Mouse (Mus musculus): ENCODE data around the gene Mettl25. TPM values are rescaled to one million over a fixed set of nuclear protein-coding genes. Genes with fewer than 3 reads are reported as not detected.
A peak's percentile ranks its signal among the peaks of the same experiment; 100 is the strongest.

Mettl25 gene
- polyA plus RNA-seq, 1 experiment from 2014 or later = 11.3 TPM

DNA sequence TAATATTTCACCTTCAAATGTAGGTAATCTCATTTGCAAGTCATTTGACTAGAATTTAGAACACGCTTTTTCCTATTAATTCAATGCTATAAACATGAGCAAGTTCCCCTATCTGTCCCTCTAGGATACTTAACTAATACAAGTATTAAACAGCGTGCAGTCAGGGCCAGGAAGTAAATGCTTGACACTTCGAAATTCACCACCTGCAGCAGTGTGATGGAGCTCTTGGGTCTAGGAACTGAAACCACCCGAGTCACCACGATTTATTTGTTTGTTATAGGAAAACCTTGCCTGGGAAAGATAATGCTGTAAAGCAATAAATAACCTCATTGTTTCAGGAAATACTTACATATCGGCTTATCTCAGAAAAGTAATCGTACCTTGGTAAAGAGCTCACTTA lies 81.1 kb downstream of the Mettl25 start:
- Histone ChIP-seq H3K27me3 (replicated peaks; ENCODE audit: control insufficient read depth, insufficient read depth, low read length) (no peaks in the 10 kb centered on the region), H3K9ac (ENCODE audit: low read depth, low read length) (no peak overlapping the region), H3K4me3 (ENCODE audit: low read length) (no peak overlapping the region), H3K4me1 (ENCODE audit: control insufficient read depth, insufficient read depth, low read length) (no peaks in the 10 kb centered on the region), H3K4me2 (ENCODE audit: low read depth, low read length) (no peak overlapping the region), H3K36me3 (ENCODE audit: control insufficient read depth, insufficient read depth, low read length) (no peaks in the 10 kb centered on the region), H3K27ac (ENCODE audit: low read length) (no peak overlapping the region), H3K9me3 (ENCODE audit: control insufficient read depth, low read length) (no peaks in the 10 kb centered on the region)
- no peak for ATAC-seq
- WGBS = 45% methylated on average over 7 of the region's 7 CpGs

DNA sequence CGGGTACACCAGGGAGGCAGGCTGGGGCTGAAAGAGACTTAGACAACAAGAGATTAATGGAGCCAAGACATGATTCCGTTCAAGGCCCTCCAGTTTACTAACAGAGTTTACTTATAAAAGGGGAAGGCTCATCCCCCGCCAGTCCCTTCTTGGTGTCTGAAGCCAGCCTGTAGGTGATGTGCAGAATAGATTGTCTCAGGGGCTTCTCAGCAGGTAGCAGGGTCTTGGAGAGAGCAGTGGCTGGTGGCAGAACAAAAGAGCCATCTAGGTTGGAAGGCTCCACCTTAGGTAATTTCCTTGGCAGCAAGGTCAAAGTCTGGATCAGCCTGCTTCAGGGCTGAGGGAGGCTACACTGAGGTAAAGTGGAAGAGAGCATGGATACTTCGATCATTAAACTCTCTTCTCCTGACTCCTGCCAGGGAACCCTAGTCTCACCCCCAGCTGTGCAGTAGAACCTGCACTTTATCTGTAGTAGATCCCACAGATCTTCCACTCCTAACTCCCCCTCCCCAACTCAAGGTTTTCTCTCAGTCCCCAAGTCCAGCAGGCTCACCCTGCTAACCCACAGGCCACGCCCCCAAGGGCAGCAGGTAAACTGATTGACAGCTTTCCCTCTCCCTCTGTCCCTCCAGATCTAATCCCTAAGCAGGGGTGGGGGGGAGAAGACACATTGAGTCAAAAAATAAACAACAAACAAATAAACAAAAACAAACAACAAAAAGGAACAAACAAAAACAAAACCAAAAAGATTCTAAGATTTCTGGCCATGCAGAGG lies 87.2 kb downstream of the Mettl25 start:
- Histone ChIP-seq H3K4me3 (ENCODE audit: low read length) (no peak overlapping the region), H3K9me3 (ENCODE audit: control insufficient read depth, low read length) (no peaks in the 10 kb centered on the region), H3K4me2 (ENCODE audit: low read depth, low read length) (no peak overlapping the region), H3K36me3 (ENCODE audit: control insufficient read depth, insufficient read depth, low read length) (no peaks in the 10 kb centered on the region), H3K27me3 (replicated peaks; ENCODE audit: control insufficient read depth, insufficient read depth, low read length) (no peaks in the 10 kb centered on the region), H3K9ac (ENCODE audit: low read depth, low read length) (no peak overlapping the region), H3K27ac (ENCODE audit: low read length) (no peak overlapping the region), H3K4me1 (ENCODE audit: control insufficient read depth, insufficient read depth, low read length) (no peaks in the 10 kb centered on the region)
- ATAC-seq = peak; percentile 88
- WGBS = 74% methylated on average over 5 of the region's 5 CpGs

DNA sequence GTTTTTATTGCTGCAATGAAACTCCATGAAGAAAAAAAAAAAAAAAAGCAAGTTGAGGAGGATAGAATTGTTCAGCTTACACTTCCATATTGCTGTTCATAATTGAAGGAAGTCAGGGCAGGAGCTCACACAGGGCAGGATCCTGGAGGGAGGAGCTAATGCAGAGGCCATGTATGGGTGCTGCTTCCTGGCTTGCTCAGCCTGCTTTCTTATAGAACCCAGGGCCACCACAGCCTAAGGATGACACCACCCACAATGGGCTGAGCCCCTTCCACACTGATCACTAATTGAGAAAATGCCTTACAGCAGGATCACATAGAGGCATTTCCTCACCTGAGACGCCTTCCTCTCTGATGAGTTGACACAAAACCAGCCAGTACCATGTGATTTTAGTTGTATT lies 95.2 kb downstream of the Mettl25 start:
- no peak overlapping the region for H3K4me2 ChIP-seq (ENCODE audit: low read depth, low read length)
- no peaks in the 10 kb centered on the region for H3K9me3 ChIP-seq (ENCODE audit: control insufficient read depth, low read length)
- H3K27me3 ChIP-seq (replicated peaks; ENCODE audit: control insufficient read depth, insufficient read depth, low read length) = no peaks in the 10 kb centered on the region
- H3K9ac ChIP-seq (ENCODE audit: low read depth, low read length) = no peak overlapping the region
- H3K4me3 ChIP-seq (ENCODE audit: low read length) = no peak overlapping the region
- no peak for ATAC-seq
- H3K36me3 ChIP-seq (ENCODE audit: control insufficient read depth, insufficient read depth, low read length) = no peaks in the 10 kb centered on the region
- no peaks in the 10 kb centered on the region for H3K4me1 ChIP-seq (ENCODE audit: control insufficient read depth, insufficient read depth, low read length)
- 74% methylated on average over 1 of the region's 1 CpGs for WGBS
- H3K27ac ChIP-seq (ENCODE audit: low read length) = no peak overlapping the region

DNA sequence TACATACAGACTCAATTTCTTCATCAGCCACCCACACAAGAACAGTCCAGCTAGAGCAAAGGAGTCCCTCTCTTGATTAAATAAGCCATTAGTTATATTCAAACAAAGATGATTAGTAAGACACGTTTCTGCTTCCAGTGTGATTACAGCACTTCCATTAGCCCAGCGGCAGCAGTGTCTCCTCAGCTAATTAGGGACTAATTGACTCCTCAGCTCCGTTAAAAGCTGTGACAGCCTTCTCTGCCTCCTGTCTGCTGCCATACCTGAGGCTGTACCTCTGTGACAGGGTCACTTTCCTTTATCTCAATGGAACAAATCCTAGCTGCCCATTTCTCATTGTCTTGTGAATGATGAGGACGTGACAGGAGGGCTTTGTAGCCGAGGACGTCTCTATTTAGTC lies 99.4 kb downstream of the Mettl25 start:
- H3K4me1 ChIP-seq (ENCODE audit: control insufficient read depth, insufficient read depth, low read length) = no peaks in the 10 kb centered on the region
- no peaks in the 10 kb centered on the region for H3K27me3 ChIP-seq (replicated peaks; ENCODE audit: control insufficient read depth, insufficient read depth, low read length)
- no peak overlapping the region for H3K9ac ChIP-seq (ENCODE audit: low read depth, low read length)
- H3K27ac ChIP-seq (ENCODE audit: low read length) = no peak overlapping the region
- no peak for ATAC-seq
- no peaks in the 10 kb centered on the region for H3K36me3 ChIP-seq (ENCODE audit: control insufficient read depth, insufficient read depth, low read length)
- no peak overlapping the region for H3K4me2 ChIP-seq (ENCODE audit: low read depth, low read length)
- WGBS = 68% methylated on average over 6 of the region's 6 CpGs
- H3K9me3 ChIP-seq (ENCODE audit: control insufficient read depth, low read length) = no peaks in the 10 kb centered on the region
- no peak overlapping the region for H3K4me3 ChIP-seq (ENCODE audit: low read length)

DNA sequence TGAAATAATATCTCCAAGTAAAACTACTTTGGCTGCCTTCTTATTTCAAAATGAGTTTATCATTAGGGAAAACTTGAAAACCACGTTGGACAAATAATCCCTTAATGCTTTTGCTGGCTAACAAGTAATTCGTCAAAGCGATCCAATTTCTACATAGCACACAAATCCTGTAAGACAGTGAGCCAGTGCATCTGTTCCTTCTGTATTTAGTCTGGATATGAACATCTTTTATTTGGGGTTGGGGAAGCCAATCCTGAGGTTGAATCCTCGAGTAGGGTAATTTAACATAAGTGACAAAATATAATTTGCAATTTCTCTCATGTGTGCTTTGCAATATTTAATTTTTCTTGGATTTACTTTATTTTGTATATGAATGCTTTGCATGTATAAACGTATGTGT lies 102.2 kb downstream of the Mettl25 start:
- Histone ChIP-seq H3K27ac (ENCODE audit: low read length) (no peak overlapping the region), H3K4me1 (ENCODE audit: control insufficient read depth, insufficient read depth, low read length) (no peaks in the 10 kb centered on the region), H3K4me2 (ENCODE audit: low read depth, low read length) (no peak overlapping the region), H3K36me3 (ENCODE audit: control insufficient read depth, insufficient read depth, low read length) (no peaks in the 10 kb centered on the region), H3K9me3 (ENCODE audit: control insufficient read depth, low read length) (no peaks in the 10 kb centered on the region), H3K9ac (ENCODE audit: low read depth, low read length) (no peak overlapping the region), H3K27me3 (replicated peaks; ENCODE audit: control insufficient read depth, insufficient read depth, low read length) (no peaks in the 10 kb centered on the region), H3K4me3 (ENCODE audit: low read length) (no peak overlapping the region)
- WGBS = 51% methylated on average over 5 of the region's 5 CpGs
- ATAC-seq = no peak

DNA sequence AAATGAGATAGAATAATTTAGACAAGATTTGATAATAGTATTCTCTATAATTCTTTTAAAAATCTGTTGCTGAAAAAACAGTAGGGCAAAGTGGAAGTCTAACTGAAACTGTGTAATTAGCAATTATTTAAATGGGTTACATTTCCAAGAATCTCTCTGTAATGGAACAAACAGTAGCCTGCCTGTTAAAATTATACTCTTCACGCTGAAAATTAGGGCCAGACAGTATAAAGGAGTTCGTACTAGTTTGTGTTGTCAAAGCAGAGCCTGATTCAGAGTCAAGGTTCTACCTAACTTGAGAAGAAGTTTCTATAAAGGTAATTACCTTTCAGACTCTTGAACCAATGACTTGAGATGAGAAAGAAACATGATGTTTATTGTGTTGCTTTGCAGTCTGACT lies 113.4 kb downstream of the Mettl25 start:
- Histone ChIP-seq H3K4me3 (ENCODE audit: low read length) (no peak overlapping the region), H3K4me2 (ENCODE audit: low read depth, low read length) (no peak overlapping the region), H3K4me1 (ENCODE audit: control insufficient read depth, insufficient read depth, low read length) (no peaks in the 10 kb centered on the region), H3K9me3 (ENCODE audit: control insufficient read depth, low read length) (no peaks in the 10 kb centered on the region), H3K36me3 (ENCODE audit: control insufficient read depth, insufficient read depth, low read length) (no peaks in the 10 kb centered on the region), H3K27me3 (replicated peaks; ENCODE audit: control insufficient read depth, insufficient read depth, low read length) (no peaks in the 10 kb centered on the region), H3K9ac (ENCODE audit: low read depth, low read length) (no peak overlapping the region), H3K27ac (ENCODE audit: low read length) (no peak overlapping the region)
- ATAC-seq = no peak
- WGBS = 76% methylated on average over 2 of the region's 2 CpGs

DNA sequence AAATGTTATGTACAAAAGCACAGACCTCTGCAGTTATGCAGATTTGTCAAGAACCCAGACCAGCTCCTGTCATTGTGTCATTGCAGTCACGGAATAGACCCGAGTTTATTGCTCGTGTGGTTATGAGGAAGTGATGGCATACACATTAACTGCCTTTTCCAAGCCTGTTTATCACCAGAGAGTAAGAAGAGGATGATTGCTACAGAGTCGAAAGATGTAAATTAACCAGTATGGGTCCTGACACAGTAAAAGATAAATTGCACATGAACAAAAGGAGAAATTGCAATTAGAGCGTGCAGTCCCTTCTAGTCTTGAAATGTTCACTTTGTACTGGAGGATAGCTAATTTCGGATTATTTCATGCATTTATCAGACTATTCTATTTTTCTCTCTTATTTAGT lies 113.8 kb downstream of the Mettl25 start:
- Histone ChIP-seq H3K27me3 (replicated peaks; ENCODE audit: control insufficient read depth, insufficient read depth, low read length) (no peaks in the 10 kb centered on the region), H3K4me1 (ENCODE audit: control insufficient read depth, insufficient read depth, low read length) (no peaks in the 10 kb centered on the region), H3K4me2 (ENCODE audit: low read depth, low read length) (no peak overlapping the region), H3K4me3 (ENCODE audit: low read length) (no peak overlapping the region), H3K36me3 (ENCODE audit: control insufficient read depth, insufficient read depth, low read length) (no peaks in the 10 kb centered on the region), H3K27ac (ENCODE audit: low read length) (no peak overlapping the region), H3K9ac (ENCODE audit: low read depth, low read length) (no peak overlapping the region), H3K9me3 (ENCODE audit: control insufficient read depth, low read length) (no peaks in the 10 kb centered on the region)
- no peak for ATAC-seq
- 76% methylated on average over 6 of the region's 6 CpGs for WGBS

DNA sequence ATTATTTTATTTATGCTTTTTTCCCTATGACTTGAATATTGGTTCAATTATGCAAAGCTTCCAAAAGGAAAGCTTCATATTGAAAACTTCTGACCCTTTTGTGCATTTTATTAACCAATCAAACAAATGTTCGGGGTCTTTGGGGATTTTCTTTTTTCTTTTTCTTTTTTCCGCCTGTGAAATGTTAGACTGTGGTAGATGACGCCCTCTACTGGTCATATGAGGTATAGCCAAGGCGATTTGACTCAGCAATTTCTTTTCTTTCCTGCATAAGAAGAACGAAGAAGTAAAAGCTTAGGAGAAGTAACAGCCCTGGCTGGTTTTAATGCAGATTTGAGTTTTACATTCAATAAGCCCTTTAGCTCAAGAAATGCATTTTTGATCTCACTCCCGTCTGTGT lies 126.3 kb downstream of the Mettl25 start:
- no peaks in the 10 kb centered on the region for H3K9me3 ChIP-seq (ENCODE audit: control insufficient read depth, low read length)

DNA sequence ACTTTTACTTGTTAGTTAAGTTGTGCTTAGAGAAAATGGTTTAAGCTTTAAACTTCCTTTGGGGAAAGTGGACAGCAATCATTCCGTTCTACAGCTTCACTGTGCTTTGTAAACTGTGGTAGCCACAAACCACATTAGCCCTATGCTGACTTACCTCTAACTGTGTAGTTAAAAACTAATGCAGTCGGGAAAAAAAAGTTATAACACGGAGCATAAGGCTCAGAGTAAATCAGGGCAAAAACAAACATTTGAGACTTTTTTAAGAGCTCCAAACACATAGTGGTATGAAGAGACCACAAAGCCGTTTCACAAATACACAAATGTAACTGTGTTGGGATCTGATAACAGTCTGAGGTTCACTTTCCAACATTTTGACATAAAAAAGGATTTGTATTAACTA lies 126.8 kb downstream of the Mettl25 start:
- Histone ChIP-seq H3K36me3 (ENCODE audit: control insufficient read depth, insufficient read depth, low read length) (no peaks in the 10 kb centered on the region), H3K9ac (ENCODE audit: low read depth, low read length) (no peak overlapping the region), H3K27me3 (replicated peaks; ENCODE audit: control insufficient read depth, insufficient read depth, low read length) (no peaks in the 10 kb centered on the region), H3K9me3 (ENCODE audit: control insufficient read depth, low read length) (no peaks in the 10 kb centered on the region), H3K4me2 (ENCODE audit: low read depth, low read length) (no peak overlapping the region), H3K27ac (ENCODE audit: low read length) (no peak overlapping the region), H3K4me1 (ENCODE audit: control insufficient read depth, insufficient read depth, low read length) (no peaks in the 10 kb centered on the region), H3K4me3 (ENCODE audit: low read length) (no peak overlapping the region)
- ATAC-seq = no peak
- 56% methylated on average over 4 of the region's 4 CpGs for WGBS

More for the DNA sequence above, 126.3 kb downstream of the Mettl25 start:
- 9% methylated on average over 6 of the region's 6 CpGs for WGBS
- no peak overlapping the region for H3K27ac ChIP-seq (ENCODE audit: low read length)
- H3K4me1 ChIP-seq (ENCODE audit: control insufficient read depth, insufficient read depth, low read length) = no peaks in the 10 kb centered on the region
- no peaks in the 10 kb centered on the region for H3K27me3 ChIP-seq (replicated peaks; ENCODE audit: control insufficient read depth, insufficient read depth, low read length)
- H3K4me2 ChIP-seq (ENCODE audit: low read depth, low read length) = no peak overlapping the region
- H3K36me3 ChIP-seq (ENCODE audit: control insufficient read depth, insufficient read depth, low read length) = no peaks in the 10 kb centered on the region
- no peak for ATAC-seq
- no peak overlapping the region for H3K9ac ChIP-seq (ENCODE audit: low read depth, low read length)
- H3K4me3 ChIP-seq (ENCODE audit: low read length) = no peak overlapping the region

DNA sequence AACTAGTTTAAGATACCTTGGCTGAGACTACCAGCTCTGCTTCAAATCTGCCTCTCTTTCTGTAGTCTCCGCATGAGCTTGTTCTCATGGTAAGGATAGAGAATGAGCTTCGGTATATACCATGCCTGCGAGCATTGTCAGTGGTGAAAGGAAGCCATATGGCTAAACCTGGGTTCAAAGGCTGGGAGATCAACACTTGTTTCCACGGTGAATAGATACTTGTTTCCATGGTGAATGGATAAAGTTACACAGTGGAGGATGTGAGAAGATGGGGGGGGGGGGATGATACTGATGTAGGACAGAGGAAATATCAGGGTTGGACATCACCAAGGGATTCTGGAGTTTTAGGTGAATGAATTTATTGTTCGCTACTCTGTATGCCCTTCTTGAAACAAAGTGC lies 128.0 kb downstream of the Mettl25 start:
- Histone ChIP-seq H3K36me3 (ENCODE audit: control insufficient read depth, insufficient read depth, low read length) (no peaks in the 10 kb centered on the region), H3K9ac (ENCODE audit: low read depth, low read length) (no peak overlapping the region), H3K9me3 (ENCODE audit: control insufficient read depth, low read length) (no peaks in the 10 kb centered on the region), H3K27me3 (replicated peaks; ENCODE audit: control insufficient read depth, insufficient read depth, low read length) (no peaks in the 10 kb centered on the region), H3K4me1 (ENCODE audit: control insufficient read depth, insufficient read depth, low read length) (no peaks in the 10 kb centered on the region), H3K27ac (ENCODE audit: low read length) (no peak overlapping the region), H3K4me3 (ENCODE audit: low read length) (no peak overlapping the region), H3K4me2 (ENCODE audit: low read depth, low read length) (no peak overlapping the region)
- no peak for ATAC-seq
- 75% methylated on average over 5 of the region's 5 CpGs for WGBS
